Mouse (Mus musculus) liver, postnatal 0 days (tissue): ENCODE results near the gene Zc3h7b. TPM values are rescaled to one million over a fixed set of nuclear protein-coding genes. Genes with fewer than 3 reads are reported as not detected.

Source experiments
- ATAC-seq: fragments of 200-750 bp; cut with Nextera tagmentation; 2 replicates; pipeline ENCODE4 v1.8.0; 2017; ENCODE audit warnings: mild to moderate bottlenecking, moderate library complexity
- DNase-seq: peaks from one replicate; pipeline ENCODE4 v3.0.0-alpha.2; 2016
- H3K27ac ChIP-seq: fragments of 300-500 bp; sonication (generic); 2 replicates; pipeline ENCODE4 v1.5.1; 2014; ENCODE audit warnings: antibody characterized with exemption, moderate library complexity, mild to moderate bottlenecking, low read depth
- H3K27me3 ChIP-seq: fragments of 300-500 bp; sonication (generic); 2 replicates; pipeline ENCODE4 v1.6.1; 2014; ENCODE audit warnings: low read length, control low read depth, mixed read lengths; ENCODE audit not compliant: insufficient read depth
- H3K36me3 ChIP-seq: fragments of 300-500 bp; sonication (generic); replicated peaks from 2 replicates; pipeline ENCODE4 v1.6.1; 2014; ENCODE audit warnings: mild to moderate bottlenecking, control low read depth, low read length, moderate library complexity, mixed read lengths; ENCODE audit not compliant: insufficient read depth
- H3K4me1 ChIP-seq: fragments of 300-500 bp; sonication (generic); 2 replicates; pipeline ENCODE4 v1.6.1; 2014; ENCODE audit warnings: antibody characterized with exemption, mild to moderate bottlenecking, control low read depth; ENCODE audit not compliant: insufficient read depth
- H3K4me2 ChIP-seq: fragments of 300-500 bp; sonication (generic); 2 replicates; pipeline ENCODE4 v1.6.1; 2014; ENCODE audit warnings: low read depth, mild to moderate bottlenecking, low read length, moderate library complexity, mixed read lengths
- H3K4me3 ChIP-seq: fragments of 300-500 bp; sonication (generic); 2 replicates; pipeline ENCODE4 v1.5.1; 2014; ENCODE audit warnings: low read depth, low read length
- H3K9ac ChIP-seq: fragments of 300-500 bp; sonication (generic); replicated peaks from 2 replicates; pipeline ENCODE4 v1.6.1; 2014; ENCODE audit warnings: mild to moderate bottlenecking, moderate library complexity
- H3K9me3 ChIP-seq: fragments of 300-500 bp; sonication (generic); 2 replicates; pipeline ENCODE4 v1.6.1; 2016; ENCODE audit warnings: mild to moderate bottlenecking, control low read depth, low read length, mixed read lengths
- CTCF ChIP-seq: sonication (generic); IDR thresholded peaks from 2 replicates; pipeline ENCODE4 v1.5.1; 2016; ENCODE audit warnings: antibody characterized with exemption, low read depth
- EP300 ChIP-seq: IDR thresholded peaks from 2 replicates; pipeline ENCODE4 v1.6.1; 2016; ENCODE audit warnings: antibody characterized with exemption, low read depth, mild to moderate bottlenecking
- WGBS: fragments of 180-500 bp; shearing (Covaris S2); extraction: QIAGEN DNeasy Blood & Tissue Kit; methylation state at CpG from one replicate; pipeline ENCODE4 v1.1.7; 2014; ENCODE audit not compliant: insufficient replicate concordance; 5-methylcytosine and 5-hydroxymethylcytosine counted together
- polyA plus RNA-seq: library from polyadenylated mRNA; unstranded; fragments of >200 nt; fragmentation: Nextera tagmentation; extraction: Ambion mirVana; gene quantifications from 2 replicates; pipeline ENCODE4 v1.2.1, GENCODE M21; 2015

Zc3h7b gene
- polyA plus RNA-seq, 1 experiment from 2014 or later = 4.2 TPM

DNA sequence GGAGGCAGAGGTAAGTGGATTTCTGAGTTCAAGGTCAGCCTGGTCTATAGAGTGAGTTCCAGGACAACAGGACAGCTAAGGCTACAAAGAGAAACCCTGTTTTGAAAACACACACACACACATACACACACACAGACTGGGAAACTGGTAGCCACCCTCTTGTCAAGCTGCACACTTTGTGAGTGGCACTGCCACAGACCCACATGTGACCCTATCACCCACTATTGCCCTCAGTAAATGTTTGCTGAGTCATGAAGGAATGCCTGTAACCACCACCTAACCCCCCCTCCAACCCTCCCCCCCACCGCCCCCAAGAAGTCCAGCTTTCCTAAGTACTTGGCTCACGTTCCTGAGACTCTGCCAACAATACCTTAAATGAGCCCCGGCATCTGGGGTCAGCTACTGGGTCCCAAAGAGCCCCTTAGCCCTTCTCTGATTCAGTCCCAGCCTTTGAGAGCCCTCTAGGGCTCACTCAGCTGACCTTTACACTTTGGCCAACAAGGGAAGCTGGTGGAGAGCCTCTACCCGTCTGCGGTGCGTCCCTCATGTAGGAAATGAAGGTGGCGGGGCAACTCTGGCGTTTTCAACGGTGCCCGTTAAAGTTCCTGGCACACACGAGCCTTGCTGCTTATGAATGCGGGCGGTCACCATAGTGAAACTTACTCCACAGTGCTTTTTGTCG, 93.8 kb downstream of the Zc3h7b start:
- H3K4me3 ChIP-seq = no peak overlapping the region
- no peak for DNase-seq
- no peak overlapping the region; the same call in 1 of the 2 replicates for H3K9ac ChIP-seq

DNA sequence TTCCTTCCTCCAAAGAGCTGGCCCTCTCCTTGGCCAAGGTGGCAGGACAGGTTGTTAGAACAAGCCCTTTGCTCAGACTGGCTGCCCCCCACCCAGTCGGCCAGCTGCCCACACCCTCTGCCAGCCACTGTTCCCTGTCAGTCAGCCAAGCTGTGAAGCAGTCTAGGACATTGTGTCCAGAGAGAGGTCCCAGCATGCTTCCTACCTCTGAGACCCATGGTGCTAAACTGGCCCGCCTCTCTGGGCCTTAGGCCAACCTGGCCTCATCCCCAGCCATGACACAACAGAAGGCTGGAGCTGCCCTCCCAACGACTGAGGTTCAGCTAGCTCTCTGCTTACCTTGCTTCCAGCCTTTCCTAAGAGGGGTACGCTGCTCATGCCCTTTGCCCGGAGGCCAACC, 94.8 kb downstream of the Zc3h7b start:
- Histone ChIP-seq H3K27ac (peak overlapping the region; percentile 91), H3K27me3 (no peaks in the 10 kb centered on the region), H3K36me3 (no peaks in the 10 kb centered on the region), H3K4me2 (no peak overlapping the region), H3K4me3 (no peak overlapping the region), H3K4me1 (peaks cover 29% of the 10 kb centered on the region), H3K9ac (no peak overlapping the region), H3K9me3 (no peaks in the 10 kb centered on the region)
- TF ChIP-seq EP300 (peak; percentile 65; the same call in 1 of the 2 replicates), CTCF (no peak)
- WGBS = 45% methylated on average over 5 of the region's 5 CpGs
- peak; percentile 96 for ATAC-seq
- DNase-seq = peak; percentile 85

More for the DNA sequence above, 93.8 kb downstream of the Zc3h7b start:
- H3K27me3 ChIP-seq = no peaks in the 10 kb centered on the region
- H3K4me1 ChIP-seq = peaks cover 35% of the 10 kb centered on the region
- ATAC-seq = no peak
- 71% methylated on average over 14 of the region's 14 CpGs for WGBS
- no peaks in the 10 kb centered on the region for H3K36me3 ChIP-seq
- H3K27ac ChIP-seq = peak overlapping the region; percentile 91
- no peaks in the 10 kb centered on the region for H3K9me3 ChIP-seq
- TF ChIP-seq CTCF (no peak), EP300 (no peak)
- H3K4me2 ChIP-seq = no peak overlapping the region

DNA sequence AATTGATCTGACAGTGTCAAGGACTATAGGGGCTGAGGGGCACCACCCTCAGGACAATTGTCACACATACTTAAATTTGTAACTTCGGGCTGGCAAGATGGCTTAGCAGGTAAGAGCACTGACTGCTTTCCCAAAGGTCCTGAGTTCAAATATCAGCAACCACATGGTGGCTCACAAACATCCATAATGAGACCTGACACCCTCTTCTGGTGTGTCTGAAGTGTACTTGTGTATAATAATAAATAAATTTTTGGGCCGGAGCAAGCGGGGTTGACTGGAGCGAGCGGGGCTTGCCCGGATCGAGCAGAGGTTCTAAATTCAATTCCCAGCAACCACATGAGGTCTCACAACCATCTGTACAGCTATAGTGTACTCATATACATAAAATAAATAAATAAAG, 95.4 kb downstream of the Zc3h7b start:
- DNase-seq (no peak), ATAC-seq (no peak)
- TF ChIP-seq EP300 (no peak), CTCF (no peak)
- no peaks in the 10 kb centered on the region for H3K9me3 ChIP-seq
- H3K36me3 ChIP-seq = no peaks in the 10 kb centered on the region
- WGBS = 81% methylated on average over 7 of the region's 7 CpGs
- peaks cover 32% of the 10 kb centered on the region for H3K4me1 ChIP-seq
- H3K27ac ChIP-seq = peak overlapping the region; percentile 91
- H3K4me2 ChIP-seq = no peak overlapping the region
- no peak overlapping the region for H3K9ac ChIP-seq
- no peaks in the 10 kb centered on the region for H3K27me3 ChIP-seq
- H3K4me3 ChIP-seq = no peak overlapping the region

DNA sequence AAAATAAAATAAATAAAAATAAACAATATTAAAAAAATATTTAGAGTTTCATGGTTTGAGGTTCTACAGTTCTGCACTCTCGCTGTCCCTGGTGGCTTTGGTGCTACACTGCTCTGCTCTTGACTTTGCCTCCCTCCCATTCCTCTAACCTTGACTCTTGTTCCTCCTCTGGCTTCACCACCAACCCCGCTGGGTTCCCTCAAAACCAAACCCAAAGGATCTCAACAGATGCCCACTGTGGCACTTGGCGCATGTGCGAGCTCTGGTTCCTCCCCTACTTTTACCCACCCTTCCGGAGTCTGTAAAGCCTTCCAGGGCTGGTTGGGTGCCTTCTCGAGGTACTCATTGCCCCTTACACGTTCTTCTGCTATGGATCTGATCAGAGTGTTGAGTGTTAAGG, 97.4 kb downstream of the Zc3h7b start:
- no peak overlapping the region for H3K9ac ChIP-seq
- 80% methylated on average over 7 of the region's 7 CpGs for WGBS

DNA sequence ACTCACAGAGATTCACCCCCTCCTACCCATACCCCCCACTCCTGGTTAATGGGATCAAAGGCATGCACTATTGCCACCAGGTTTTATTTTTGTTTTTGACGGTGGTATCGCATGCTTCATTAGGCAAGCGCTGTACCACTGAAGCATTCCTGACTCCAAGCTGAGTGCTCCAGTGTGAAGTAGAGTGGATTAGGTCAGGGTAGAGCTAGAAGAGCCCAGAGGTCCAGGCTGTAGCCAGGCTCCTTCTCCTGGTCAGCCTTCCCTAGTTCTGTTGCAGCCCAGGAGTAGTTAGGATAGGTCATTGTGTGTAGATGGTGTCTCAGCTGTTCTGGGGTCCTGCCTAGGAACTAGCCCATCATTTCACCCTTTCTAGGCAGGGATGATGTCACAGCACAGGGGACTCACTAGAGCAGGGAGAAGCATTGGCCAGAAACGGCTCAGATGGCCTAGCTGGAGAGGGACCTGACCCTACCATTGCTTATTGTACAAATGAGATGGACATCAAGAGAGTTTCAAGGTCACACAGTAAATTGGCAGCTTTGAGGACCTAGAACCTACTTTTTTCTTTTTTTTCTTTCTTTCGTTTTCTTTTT, 100.3 kb downstream of the Zc3h7b start:
- Histone ChIP-seq H3K9me3 (no peaks in the 10 kb centered on the region), H3K9ac (no peak overlapping the region), H3K27ac (peak overlapping the region; percentile 82), H3K27me3 (no peaks in the 10 kb centered on the region), H3K4me1 (peaks cover 6% of the 10 kb centered on the region), H3K36me3 (peaks cover 14% of the 10 kb centered on the region), H3K4me2 (no peak overlapping the region), H3K4me3 (no peak overlapping the region)
- DNase-seq (no peak), ATAC-seq (no peak)
- no peak for TF ChIP-seq EP300
- TF ChIP-seq CTCF = no peak
- 69% methylated on average over 5 of the region's 5 CpGs for WGBS

More for the DNA sequence above, 97.4 kb downstream of the Zc3h7b start:
- Histone ChIP-seq H3K4me1 (peaks cover 16% of the 10 kb centered on the region), H3K9me3 (no peaks in the 10 kb centered on the region), H3K27me3 (no peaks in the 10 kb centered on the region), H3K4me3 (no peak overlapping the region), H3K4me2 (no peak overlapping the region), H3K27ac (no peak overlapping the region), H3K36me3 (no peaks in the 10 kb centered on the region)
- DNase-seq = no peak
- ATAC-seq = no peak
- TF ChIP-seq EP300 (no peak), CTCF (no peak)

DNA sequence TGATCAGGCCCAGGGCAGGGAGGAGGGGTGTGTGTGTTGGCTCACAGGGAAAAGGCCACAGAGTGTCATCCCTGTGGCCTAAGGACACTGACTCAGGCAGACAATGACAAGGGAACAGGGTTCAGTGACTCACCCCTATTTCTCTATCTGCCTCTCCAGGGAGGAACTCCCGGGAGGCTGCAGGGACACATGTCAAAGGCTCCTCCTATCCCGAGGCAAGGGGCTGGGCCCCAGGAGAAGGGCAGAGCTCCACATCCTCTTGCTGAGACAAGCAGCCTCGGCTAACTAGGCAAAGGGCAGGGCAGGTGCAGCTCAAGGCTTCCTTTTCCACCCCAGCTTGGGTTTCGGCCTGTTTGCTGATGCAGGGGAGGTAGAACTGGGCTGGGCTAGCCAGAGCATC, 100.9 kb downstream of the Zc3h7b start:
- Histone ChIP-seq H3K27ac (peak overlapping the region; percentile 82), H3K36me3 (peaks cover 19% of the 10 kb centered on the region), H3K9me3 (no peaks in the 10 kb centered on the region), H3K27me3 (no peaks in the 10 kb centered on the region), H3K4me2 (no peak overlapping the region), H3K4me3 (no peak overlapping the region), H3K4me1 (peaks cover 6% of the 10 kb centered on the region; the same call in 1 of the 2 replicates), H3K9ac (no peak overlapping the region)
- DNase-seq (peak; percentile 70), ATAC-seq (peak; percentile 96)
- 33% methylated on average over 4 of the region's 4 CpGs for WGBS
- TF ChIP-seq CTCF (no peak), EP300 (peak; percentile 47; the same call in 1 of the 2 replicates)

Other genes starting within 250 kb of the Zc3h7b start
- 4.5 and 5.1 TPM in 2 replicates for gene Ep300, start 159.7 kb upstream of the Zc3h7b start, polyA plus RNA-seq
- gene L3mbtl2, start 81.2 kb upstream of the Zc3h7b start, polyA plus RNA-seq = 7.3 and 8.2 TPM in 2 replicates
- 0.99 and 1.4 TPM in 2 replicates for gene Chadl, start 47.8 kb upstream of the Zc3h7b start, polyA plus RNA-seq
- gene Rangap1, start 473 bp downstream of the Zc3h7b start, polyA plus RNA-seq = 31.3 and 38.0 TPM in 2 replicates
- 14.0 and 16.3 TPM in 2 replicates for gene Tef, start 57.4 kb downstream of the Zc3h7b start, polyA plus RNA-seq
- gene Tob2, start 113.7 kb downstream of the Zc3h7b start, polyA plus RNA-seq = 10.9 and 12.3 TPM in 2 replicates
- 61.5 and 63.0 TPM in 2 replicates for gene Phf5a, start 126.9 kb downstream of the Zc3h7b start, polyA plus RNA-seq
- gene Aco2, start 127.3 kb downstream of the Zc3h7b start, polyA plus RNA-seq = 86.7 and 87.0 TPM in 2 replicates
- 57.0 and 57.3 TPM in 2 replicates for gene Polr3h, start 181.2 kb downstream of the Zc3h7b start, polyA plus RNA-seq
- gene Csdc2, start 191.7 kb downstream of the Zc3h7b start, polyA plus RNA-seq = 0.52 and 0.59 TPM in 2 replicates
- 9.8 and 10.1 TPM in 2 replicates for gene Pmm1, start 215.9 kb downstream of the Zc3h7b start, polyA plus RNA-seq
- not detected in 2 replicates for gene 1700029P11Rik, start 235.5 kb downstream of the Zc3h7b start, polyA plus RNA-seq
- gene Xrcc6, start 242.8 kb downstream of the Zc3h7b start, polyA plus RNA-seq = 25.7 and 27.8 TPM in 2 replicates